Mouse (Mus musculus) naive thymus-derived CD4-positive, alpha-beta T cell, adult 2 months (primary cell): Measurements from ENCODE around the gene Ddx41.
"Not testable (repeated sequence)": the region's sequence is repeated elsewhere in the genome, so short reads cannot be mapped to it uniquely, and the experiment has no call there.

Experiments
- DNase-seq: peaks from one replicate; pipeline ENCODE4 v3.0.0-alpha.2; 2011; ENCODE audit warnings: low read depth

The Ddx41 gene

GRCm38 (mm10) chr13:55536194-55537175 is at the start of gene Ddx41:
TSS of gene Ddx41 (minus strand) at chr13:55536658.
- DNase-seq, result peak; percentile 100

GRCm38 (mm10) chr13:55578086-55578485 is 41.6 kb upstream of the Ddx41 start:
- DNase-seq, result no peak

GRCm38 (mm10) chr13:55576872-55577271 is 40.4 kb upstream of the Ddx41 start:
- not testable (repeated sequence) for DNase-seq

- DNase-seq, result no peak
These were observed 39.5 kb upstream of the Ddx41 start for GRCm38 (mm10) chr13:55575932-55576331.

GRCm38 (mm10) chr13:55574321-55574720 is 37.9 kb upstream of the Ddx41 start:
- no peak for DNase-seq

GRCm38 (mm10) chr13:55573432-55573831 is 37.0 kb upstream of the Ddx41 start, which contains the start of gene Tmed9:
TSS of gene Tmed9 (plus strand) at chr13:55573732.
- no peak for DNase-seq

GRCm38 (mm10) chr13:55571977-55572376 is 35.5 kb upstream of the Ddx41 start:
- DNase-seq, result no peak

- peak; percentile 94 for DNase-seq
These were observed 34.7 kb upstream of the Ddx41 start, which contains the start of gene Fam193b for GRCm38 (mm10) chr13:55571027-55571751. TSS of gene Fam193b (minus strand) at chr13:55571120.

GRCm38 (mm10) chr13:55570286-55570973 is 34.0 kb upstream of the Ddx41 start:
- peak; percentile 37 for DNase-seq

GRCm38 (mm10) chr13:55569726-55570285 is 33.3 kb upstream of the Ddx41 start:
- DNase-seq, result peak; percentile 18

GRCm38 (mm10) chr13:55568524-55568923 is 32.1 kb upstream of the Ddx41 start:
- DNase-seq, result not testable (repeated sequence)

- DNase-seq, result no peak
These were observed 31.5 kb upstream of the Ddx41 start for GRCm38 (mm10) chr13:55567949-55568348.

- no peak for DNase-seq
These were observed 30.5 kb upstream of the Ddx41 start for GRCm38 (mm10) chr13:55567001-55567400.

GRCm38 (mm10) chr13:55563266-55563879 is 26.9 kb upstream of the Ddx41 start:
- no peak for DNase-seq

GRCm38 (mm10) chr13:55557499-55557898 is 21.0 kb upstream of the Ddx41 start:
- no peak for DNase-seq

GRCm38 (mm10) chr13:55555921-55556320 is 19.5 kb upstream of the Ddx41 start:
- no peak for DNase-seq

- DNase-seq, result no peak
These were observed 12.6 kb upstream of the Ddx41 start for GRCm38 (mm10) chr13:55549061-55549460.

GRCm38 (mm10) chr13:55548426-55548825 is 12.0 kb upstream of the Ddx41 start:
- no peak for DNase-seq

- DNase-seq, result no peak
These were observed 11.5 kb upstream of the Ddx41 start for GRCm38 (mm10) chr13:55547916-55548315.

GRCm38 (mm10) chr13:55544792-55545191 is 8.3 kb upstream of the Ddx41 start:
- DNase-seq, result no peak

GRCm38 (mm10) chr13:55543447-55543846 is 7.0 kb upstream of the Ddx41 start:
- no peak for DNase-seq
